Mouse (Mus musculus): ENCODE measurements around the gene 1700001K19Rik. TPM values are rescaled to one million over a fixed set of nuclear protein-coding genes. Genes with fewer than 3 reads are reported as not detected.
"Not testable (repeated sequence)": the region's sequence is repeated elsewhere in the genome, so short reads cannot be mapped to it uniquely, and the experiment has no call there.

1700001K19Rik gene
- polyA plus RNA-seq, 1 experiment = not detected

GRCm38 (mm10) chr12:110689919-110690643 lies 7.7 kb upstream of the 1700001K19Rik start:
- WGBS = 88% methylated on average over 6 of the region's 6 CpGs
- H3K27me3 ChIP-seq (ENCODE audit: control insufficient read depth, insufficient read depth, low read length) = no peaks in the 10 kb centered on the region
- H3K27ac ChIP-seq (ENCODE audit: insufficient read depth, low read length) = no peak overlapping the region
- TF ChIP-seq CTCF (IDR thresholded peaks at IDR 0.05; ENCODE audit: borderline replicate concordance, insufficient read depth, low read depth, low read length) (no peak), POLR2A (IDR thresholded peaks at IDR 0.05; ENCODE audit: borderline replicate concordance, insufficient read depth, low read length) (no peak)
- DNase-seq = no peak
- H3K4me1 ChIP-seq (ENCODE audit: control insufficient read depth, insufficient read depth, low read length) = no peaks in the 10 kb centered on the region; the same call in 1 of the 2 replicates
- no peak overlapping the region for H3K4me3 ChIP-seq (replicated peaks; ENCODE audit: insufficient read depth, low read depth, low read length)

- H3K4me1 ChIP-seq (ENCODE audit: control insufficient read depth, insufficient read depth, low read length); H3K27ac ChIP-seq (ENCODE audit: insufficient read depth, low read length); H3K4me3 ChIP-seq (replicated peaks; ENCODE audit: insufficient read depth, low read depth, low read length); H3K27me3 ChIP-seq (ENCODE audit: control insufficient read depth, insufficient read depth, low read length); DNase-seq: not testable (repeated sequence)
- WGBS = 94% methylated on average over 3 of the region's 3 CpGs
Observed at GRCm38 (mm10) chr12:110688921-110689320, 6.5 kb upstream of the 1700001K19Rik start.

GRCm38 (mm10) chr12:110687894-110688734 lies 5.7 kb upstream of the 1700001K19Rik start:
- 47% methylated on average over 12 of the region's 12 CpGs for WGBS
- peak in 1 of 2 experiments; percentile 25 for DNase-seq
- Histone ChIP-seq H3K27me3 (ENCODE audit: control insufficient read depth, insufficient read depth, low read length) (no peaks in the 10 kb centered on the region), H3K27ac (ENCODE audit: insufficient read depth, low read length) (no peak overlapping the region), H3K4me1 (ENCODE audit: control insufficient read depth, insufficient read depth, low read length) (no peaks in the 10 kb centered on the region), H3K4me3 (replicated peaks; ENCODE audit: insufficient read depth, low read depth, low read length) (no peak overlapping the region)
- TF ChIP-seq POLR2A (IDR thresholded peaks at IDR 0.05; ENCODE audit: borderline replicate concordance, insufficient read depth, low read length) (no peak), CTCF (IDR thresholded peaks at IDR 0.05; ENCODE audit: borderline replicate concordance, insufficient read depth, low read depth, low read length) (no peak)

DNA sequence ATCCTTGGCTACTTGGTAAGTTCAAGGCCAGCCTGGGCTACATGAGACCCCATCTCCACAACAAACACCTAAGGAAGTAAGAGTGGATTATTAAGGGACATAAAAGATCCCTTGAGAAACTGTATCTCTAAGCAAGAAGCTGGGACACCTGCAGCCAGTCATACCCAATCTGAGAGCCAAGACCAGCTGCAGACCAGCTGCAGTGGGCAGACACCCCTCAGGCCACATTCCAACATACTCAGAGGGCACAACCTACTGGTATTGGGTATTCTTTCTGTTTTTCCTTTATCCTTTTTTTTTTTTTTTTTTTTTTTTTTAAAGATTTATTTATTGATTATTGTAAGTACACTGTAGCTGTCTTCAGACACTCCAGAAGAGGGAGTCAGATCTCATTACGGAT lies 1.2 kb upstream of the 1700001K19Rik start:
- TF ChIP-seq CTCF (IDR thresholded peaks at IDR 0.05; ENCODE audit: borderline replicate concordance, insufficient read depth, low read depth, low read length) = no peak
- no peak for TF ChIP-seq POLR2A (IDR thresholded peaks at IDR 0.05; ENCODE audit: borderline replicate concordance, insufficient read depth, low read length)
- Histone ChIP-seq H3K4me3 (replicated peaks; ENCODE audit: insufficient read depth, low read depth, low read length) (no peak overlapping the region), H3K4me1 (ENCODE audit: control insufficient read depth, insufficient read depth, low read length) (no peaks in the 10 kb centered on the region), H3K27me3 (ENCODE audit: control insufficient read depth, insufficient read depth, low read length) (no peaks in the 10 kb centered on the region), H3K27ac (ENCODE audit: insufficient read depth, low read length) (no peak overlapping the region)
- WGBS = no CpG with 5 or more reads among the region's 1 CpGs
- no peak for DNase-seq

DNA sequence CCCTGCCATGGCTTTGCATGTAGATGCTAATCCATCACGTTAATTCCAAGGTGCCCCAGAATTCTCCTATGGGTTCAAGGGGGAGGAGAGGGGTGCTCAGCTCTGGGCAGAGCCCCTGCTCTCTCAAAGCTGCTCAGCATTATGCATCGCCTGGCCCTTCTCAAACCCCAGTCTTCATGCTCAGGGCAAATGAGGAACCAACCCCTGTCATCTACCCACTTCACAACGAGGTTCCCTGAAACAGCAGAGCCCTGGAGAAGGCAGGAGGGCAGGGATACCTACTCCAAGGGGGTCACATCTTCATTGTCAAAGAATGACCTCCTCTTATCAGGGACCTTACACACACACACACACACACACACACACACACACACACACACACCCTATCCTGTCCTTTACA lies 541 bp downstream of the 1700001K19Rik start:
- no peak for TF ChIP-seq CTCF (IDR thresholded peaks at IDR 0.05; ENCODE audit: borderline replicate concordance, insufficient read depth, low read depth, low read length)
- TF ChIP-seq POLR2A (IDR thresholded peaks at IDR 0.05; ENCODE audit: borderline replicate concordance, insufficient read depth, low read length) = no peak
- DNase-seq = no peak

GRCm38 (mm10) chr12:110681191-110681590 lies 1.2 kb downstream of the 1700001K19Rik start:
- 23% methylated on average over 7 of the region's 7 CpGs for WGBS

More for the DNA sequence above, 541 bp downstream of the 1700001K19Rik start:
- no peak overlapping the region for H3K27ac ChIP-seq (ENCODE audit: insufficient read depth, low read length)
- no peak overlapping the region for H3K4me3 ChIP-seq (replicated peaks; ENCODE audit: insufficient read depth, low read depth, low read length)
- WGBS = 55% methylated on average over 3 of the region's 3 CpGs
- H3K27me3 ChIP-seq (ENCODE audit: control insufficient read depth, insufficient read depth, low read length) = no peaks in the 10 kb centered on the region
- no peaks in the 10 kb centered on the region for H3K4me1 ChIP-seq (ENCODE audit: control insufficient read depth, insufficient read depth, low read length)

GRCm38 (mm10) chr12:110674243-110674642 lies 8.2 kb downstream of the 1700001K19Rik start:
- 46% methylated on average over 5 of the region's 5 CpGs for WGBS
- Histone ChIP-seq H3K27me3 (ENCODE audit: control insufficient read depth, insufficient read depth, low read length) (no peaks in the 10 kb centered on the region), H3K4me1 (ENCODE audit: control insufficient read depth, insufficient read depth, low read length) (no peaks in the 10 kb centered on the region), H3K27ac (ENCODE audit: insufficient read depth, low read length) (no peak overlapping the region), H3K4me3 (replicated peaks; ENCODE audit: insufficient read depth, low read depth, low read length) (no peak overlapping the region)
- DNase-seq = no peak
- TF ChIP-seq POLR2A (IDR thresholded peaks at IDR 0.05; ENCODE audit: borderline replicate concordance, insufficient read depth, low read length) (no peak), CTCF (IDR thresholded peaks at IDR 0.05; ENCODE audit: borderline replicate concordance, insufficient read depth, low read depth, low read length) (peak; percentile 34)

More at GRCm38 (mm10) chr12:110681191-110681590, 1.2 kb downstream of the 1700001K19Rik start:
- TF ChIP-seq CTCF (IDR thresholded peaks at IDR 0.05; ENCODE audit: borderline replicate concordance, insufficient read depth, low read depth, low read length) (no peak), POLR2A (IDR thresholded peaks at IDR 0.05; ENCODE audit: borderline replicate concordance, insufficient read depth, low read length) (no peak)
- no peak for DNase-seq
- Histone ChIP-seq H3K27ac (ENCODE audit: insufficient read depth, low read length) (no peak overlapping the region), H3K27me3 (ENCODE audit: control insufficient read depth, insufficient read depth, low read length) (no peaks in the 10 kb centered on the region), H3K4me3 (replicated peaks; ENCODE audit: insufficient read depth, low read depth, low read length) (no peak overlapping the region), H3K4me1 (ENCODE audit: control insufficient read depth, insufficient read depth, low read length) (no peaks in the 10 kb centered on the region)
